Mouse (Mus musculus) lung, adult 2 months (tissue): ENCODE measurements at regions not wholly inside any gene's neighbourhood (a gene's known extent, or its start where the extent isn't known, plus 50 kb on each side); places are given as distances from the start of the nearest gene placed in this dataset.
A peak's percentile ranks its signal among the peaks of the same experiment; 100 is the strongest.

Experiments
- DNase-seq: peaks from one replicate; pipeline ENCODE4 v3.0.0; 2022
- H3K4me1 ChIP-seq: fragments of 200-500 bp; 2 replicates; pipeline ENCODE4 v1.6.1; 2011; ENCODE audit warnings: low read length; ENCODE audit not compliant: control insufficient read depth, insufficient read depth
- H3K4me3 ChIP-seq: fragments of 200-500 bp; replicated peaks from 2 replicates; pipeline ENCODE3; 2011; ENCODE audit warnings: low read depth, mild to moderate bottlenecking, control low read depth, low read length; ENCODE audit errors: extremely low read depth
- CTCF ChIP-seq: fragments of 200-500 bp; IDR thresholded peaks from 2 replicates; pipeline ENCODE4 v1.5.1; 2011; ENCODE audit warnings: mild to moderate bottlenecking, low read length, control low read depth; ENCODE audit not compliant: insufficient read depth
- POLR2A ChIP-seq: fragments of 200-500 bp; IDR thresholded peaks from 2 replicates; pipeline ENCODE4 v1.6.1; 2011; ENCODE audit warnings: low read depth, mild to moderate bottlenecking, control low read depth, low read length, borderline replicate concordance; ENCODE audit errors: extremely low read depth
- WGBS: fragments of 180-500 bp; shearing (Covaris S2); methylation state at CpG from one replicate; pipeline ENCODE4 v1.1.7; 2018; 5-methylcytosine and 5-hydroxymethylcytosine counted together

DNA sequence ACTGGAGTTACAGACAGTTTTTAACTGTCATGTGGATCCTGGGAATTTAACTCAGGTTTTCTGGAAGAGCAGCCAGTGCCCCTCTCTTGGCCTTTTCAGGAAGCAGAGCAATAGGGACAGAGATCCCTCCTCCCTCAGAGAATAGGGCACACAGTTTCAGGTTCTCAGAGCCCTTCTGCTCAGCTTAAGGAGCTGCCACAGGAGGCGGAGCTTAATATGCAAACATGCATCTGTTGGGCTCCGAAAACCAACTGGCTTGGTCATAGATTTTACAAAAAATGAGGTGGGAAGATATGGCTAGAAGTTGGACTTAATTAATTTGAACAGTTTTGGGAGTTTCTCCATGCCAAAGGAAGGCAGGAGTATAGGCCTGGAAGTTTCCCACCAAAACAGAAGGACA lies 61.9 kb upstream of the Znrf2 start:
- TF ChIP-seq CTCF = no peak
- no peak for TF ChIP-seq POLR2A
- WGBS = 81% methylated on average over 2 of the region's 2 CpGs
- no peak for DNase-seq
- Histone ChIP-seq H3K4me1 (peaks cover 12% of the 10 kb centered on the region), H3K4me3 (no peak overlapping the region)

DNA sequence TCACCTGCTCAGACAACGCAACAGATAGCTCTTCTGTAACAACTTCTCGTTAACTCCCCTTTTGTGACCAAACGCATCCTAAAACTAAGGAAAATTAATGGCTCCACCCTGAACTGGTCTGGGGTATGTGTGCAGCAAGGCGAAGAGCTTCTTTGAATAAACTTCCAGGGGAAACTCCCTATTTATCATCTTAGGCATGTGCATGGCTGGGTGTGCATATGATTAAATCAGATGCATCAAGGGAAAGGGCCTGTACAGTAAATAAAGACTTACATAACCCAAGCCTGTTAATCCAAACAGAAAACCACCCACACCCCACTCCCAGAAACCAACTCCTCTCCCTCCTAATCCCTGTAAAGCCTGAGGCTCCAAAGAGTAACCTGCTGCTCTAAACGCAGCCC lies 59.2 kb upstream of the Znrf2 start:
- TF ChIP-seq POLR2A (no peak), CTCF (no peak)
- Histone ChIP-seq H3K4me1 (peaks cover 8% of the 10 kb centered on the region), H3K4me3 (no peak overlapping the region)
- no peak for DNase-seq
- 41% methylated on average over 5 of the region's 5 CpGs for WGBS

DNA sequence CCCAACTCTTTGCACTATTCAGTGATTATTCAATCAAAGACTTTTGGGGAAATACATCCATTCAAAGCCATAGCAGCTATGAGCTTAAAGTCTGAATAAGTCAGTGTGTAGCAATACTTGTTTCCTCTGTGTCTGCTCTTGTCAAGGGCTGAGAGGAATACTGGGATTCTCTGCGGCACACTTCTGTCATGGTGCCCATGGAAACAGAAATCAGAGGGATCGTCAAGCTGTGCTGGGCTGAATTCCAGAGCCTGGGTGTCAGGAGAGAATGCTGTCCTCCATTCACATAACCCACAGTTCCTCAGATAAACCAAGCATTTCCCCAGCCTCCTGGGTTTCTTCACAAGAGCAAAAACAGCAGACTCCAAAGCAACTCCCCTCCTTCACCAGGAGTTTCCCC lies 58.6 kb upstream of the Znrf2 start:
- 29% methylated on average over 2 of the region's 2 CpGs for WGBS
- H3K4me3 ChIP-seq = no peak overlapping the region
- no peak for DNase-seq
- TF ChIP-seq POLR2A (no peak), CTCF (no peak)
- H3K4me1 ChIP-seq = peaks cover 8% of the 10 kb centered on the region

DNA sequence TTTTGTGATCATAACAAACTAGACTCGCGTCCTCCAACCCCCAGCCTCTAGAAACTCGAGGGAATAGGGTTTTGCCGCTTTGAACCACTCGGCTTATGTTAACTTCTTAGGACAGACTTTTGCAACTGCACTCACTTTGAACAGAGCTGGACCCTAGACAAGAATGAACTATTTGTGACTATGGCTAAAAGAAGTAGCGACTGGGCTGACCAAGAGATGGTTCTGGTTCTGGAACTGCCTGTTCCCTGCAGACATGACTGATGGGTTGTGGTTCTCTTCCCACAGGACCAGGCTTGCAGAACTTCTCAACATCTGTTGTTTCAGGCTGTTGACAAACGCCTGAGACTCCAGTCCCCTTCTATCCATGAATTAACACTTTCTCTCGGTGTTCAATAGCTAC lies 57.5 kb upstream of the Znrf2 start:
- 63% methylated on average over 8 of the region's 8 CpGs for WGBS
- TF ChIP-seq POLR2A = no peak
- no peak for TF ChIP-seq CTCF
- DNase-seq = no peak
- H3K4me1 ChIP-seq = peaks cover 8% of the 10 kb centered on the region
- no peak overlapping the region for H3K4me3 ChIP-seq

DNA sequence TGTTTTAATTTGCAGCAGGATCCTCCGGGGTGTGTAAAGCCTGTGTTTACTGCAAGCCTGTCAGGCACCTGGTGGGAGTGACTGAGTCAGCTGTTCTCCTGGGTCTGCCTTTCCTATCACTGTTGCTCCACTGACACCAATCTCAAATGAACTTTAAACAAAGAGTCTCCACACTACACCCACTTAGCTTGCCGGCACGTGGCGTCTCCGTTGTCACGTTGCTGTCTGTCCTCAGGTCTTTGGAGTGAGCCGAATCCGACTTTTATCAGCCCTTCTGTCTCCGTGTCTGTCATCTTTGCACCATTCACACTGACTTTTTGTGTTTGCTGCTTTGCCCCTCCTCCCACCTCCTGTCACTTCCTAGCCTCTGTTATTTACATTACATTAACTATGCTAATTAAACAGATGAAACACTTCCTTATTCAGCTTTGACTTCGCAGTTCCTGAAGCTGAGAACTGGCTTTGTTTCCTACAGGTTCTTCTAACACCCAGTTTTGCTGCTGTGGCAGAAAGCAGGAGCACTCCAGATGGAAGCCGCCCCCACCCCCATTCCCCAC lies 56.7 kb upstream of the Znrf2 start:
- no peak for DNase-seq
- peak overlapping the region; percentile 31 for H3K4me3 ChIP-seq
- TF ChIP-seq POLR2A (no peak), CTCF (no peak)
- 3% methylated on average over 11 of the region's 11 CpGs for WGBS
- peaks cover 8% of the 10 kb centered on the region for H3K4me1 ChIP-seq

DNA sequence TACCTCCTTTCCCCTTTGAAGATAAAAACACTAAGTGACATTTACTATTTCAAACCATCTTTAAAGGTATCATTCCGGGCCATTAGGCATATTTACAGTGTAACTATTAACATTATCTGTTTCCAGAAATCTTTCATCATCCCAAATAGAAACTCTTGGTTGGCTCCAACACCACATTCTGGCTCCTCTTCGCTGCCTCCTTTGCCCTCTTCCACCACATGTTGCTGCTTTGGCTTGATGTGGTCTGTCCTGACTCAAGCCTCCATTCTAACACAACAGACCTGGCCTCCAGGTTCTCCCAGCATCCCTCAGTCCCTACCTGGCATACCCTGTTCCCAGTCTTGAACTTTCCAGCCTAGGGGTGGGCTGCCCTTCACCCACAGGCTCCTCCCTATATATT lies 56.2 kb upstream of the Znrf2 start:
- Histone ChIP-seq H3K4me1 (peaks cover 8% of the 10 kb centered on the region), H3K4me3 (no peak overlapping the region)
- WGBS = 53% methylated on average over 2 of the region's 2 CpGs
- TF ChIP-seq POLR2A (no peak), CTCF (no peak)
- no peak for DNase-seq

DNA sequence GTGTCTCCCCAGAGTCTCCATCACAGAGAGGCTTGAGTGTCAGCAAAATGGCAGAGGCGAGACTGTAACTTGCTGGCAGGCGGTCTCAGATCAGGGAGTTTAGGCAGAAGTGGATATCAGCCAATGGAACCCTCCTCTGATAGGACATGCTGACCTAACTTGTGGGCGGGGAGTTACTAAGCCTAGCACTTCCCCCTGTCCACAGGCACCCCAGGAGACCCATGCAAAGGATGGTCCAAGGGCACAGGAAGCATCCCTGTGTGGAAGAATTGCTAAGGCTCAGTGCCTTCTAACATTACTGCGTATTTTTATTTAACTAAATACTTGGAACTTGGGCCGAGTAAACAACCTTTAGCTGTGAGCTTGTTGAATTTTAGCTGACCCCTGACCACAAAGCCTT lies 54.7 kb upstream of the Znrf2 start:
- TF ChIP-seq POLR2A = no peak
- TF ChIP-seq CTCF = no peak
- WGBS = 71% methylated on average over 5 of the region's 5 CpGs
- H3K4me1 ChIP-seq = peaks cover 8% of the 10 kb centered on the region
- no peak overlapping the region for H3K4me3 ChIP-seq
- DNase-seq = no peak

DNA sequence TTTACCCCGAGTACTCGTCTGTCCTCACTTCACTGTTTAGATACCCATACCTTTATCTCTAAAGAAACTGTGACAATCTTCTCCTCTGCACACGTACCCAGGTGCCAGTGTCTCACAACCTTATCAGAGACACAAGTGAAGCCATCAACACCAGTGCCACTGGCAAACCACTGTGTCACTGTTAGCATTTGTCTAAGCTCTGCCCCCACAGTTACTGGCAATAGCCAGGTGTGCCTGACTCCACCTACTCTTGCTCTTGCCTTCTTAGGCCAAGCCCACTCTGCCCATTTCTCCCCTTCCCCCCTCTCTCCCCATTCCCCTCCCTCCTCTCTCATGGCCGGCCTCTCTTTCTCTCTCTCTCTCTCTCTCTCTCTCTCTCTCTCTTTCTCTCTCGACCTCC lies 54.2 kb upstream of the Znrf2 start:
- no peak for TF ChIP-seq POLR2A
- TF ChIP-seq CTCF = no peak
- WGBS = 54% methylated on average over 5 of the region's 5 CpGs
- H3K4me3 ChIP-seq = no peak overlapping the region
- H3K4me1 ChIP-seq = peaks cover 6% of the 10 kb centered on the region
- DNase-seq = no peak

DNA sequence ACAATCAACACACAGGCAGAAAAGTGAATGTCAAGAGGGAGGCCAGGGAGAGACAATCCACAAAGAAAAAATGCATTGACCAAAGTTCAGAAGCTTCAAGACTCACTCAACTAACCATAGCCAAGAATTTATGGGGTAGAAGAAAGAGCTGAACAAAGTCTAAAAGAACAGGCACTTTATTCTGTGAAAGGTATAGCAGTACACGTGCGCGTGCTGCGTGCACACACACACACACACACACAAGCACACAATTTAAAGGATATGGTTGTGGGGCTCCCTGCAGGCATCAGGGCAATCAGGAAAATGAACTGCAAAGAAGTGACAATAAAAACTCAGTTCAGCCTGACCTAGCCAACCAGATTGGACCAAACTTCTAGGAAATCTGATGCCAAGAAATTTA lies 53.0 kb upstream of the Znrf2 start:
- WGBS = 94% methylated on average over 4 of the region's 4 CpGs
- TF ChIP-seq POLR2A = no peak
- no peak for TF ChIP-seq CTCF
- no peak for DNase-seq
- Histone ChIP-seq H3K4me1 (peaks cover 4% of the 10 kb centered on the region), H3K4me3 (no peak overlapping the region)

DNA sequence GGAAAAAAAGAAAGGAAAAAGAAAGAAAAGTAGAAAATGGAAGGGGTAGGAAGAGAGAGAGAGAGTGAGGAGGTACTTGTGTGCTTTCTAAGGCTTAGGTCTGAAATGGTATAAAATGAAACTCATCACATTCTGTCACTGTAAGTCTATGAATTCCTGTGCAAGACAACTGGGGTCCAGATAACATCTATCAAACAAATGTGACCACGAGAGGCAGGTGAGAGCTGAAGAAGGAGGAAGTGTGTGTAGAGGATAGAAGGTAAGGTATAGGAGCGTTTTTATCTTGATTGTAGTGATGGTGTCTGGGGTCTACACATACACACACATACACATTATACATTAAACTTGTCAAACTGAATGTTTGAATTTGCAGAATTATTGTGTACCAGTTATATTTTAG lies 51.0 kb upstream of the Znrf2 start:
- Histone ChIP-seq H3K4me1 (peaks cover 4% of the 10 kb centered on the region), H3K4me3 (no peak overlapping the region)
- WGBS = 78% methylated on average over 2 of the region's 2 CpGs
- DNase-seq = no peak
- TF ChIP-seq POLR2A (no peak), CTCF (no peak)

DNA sequence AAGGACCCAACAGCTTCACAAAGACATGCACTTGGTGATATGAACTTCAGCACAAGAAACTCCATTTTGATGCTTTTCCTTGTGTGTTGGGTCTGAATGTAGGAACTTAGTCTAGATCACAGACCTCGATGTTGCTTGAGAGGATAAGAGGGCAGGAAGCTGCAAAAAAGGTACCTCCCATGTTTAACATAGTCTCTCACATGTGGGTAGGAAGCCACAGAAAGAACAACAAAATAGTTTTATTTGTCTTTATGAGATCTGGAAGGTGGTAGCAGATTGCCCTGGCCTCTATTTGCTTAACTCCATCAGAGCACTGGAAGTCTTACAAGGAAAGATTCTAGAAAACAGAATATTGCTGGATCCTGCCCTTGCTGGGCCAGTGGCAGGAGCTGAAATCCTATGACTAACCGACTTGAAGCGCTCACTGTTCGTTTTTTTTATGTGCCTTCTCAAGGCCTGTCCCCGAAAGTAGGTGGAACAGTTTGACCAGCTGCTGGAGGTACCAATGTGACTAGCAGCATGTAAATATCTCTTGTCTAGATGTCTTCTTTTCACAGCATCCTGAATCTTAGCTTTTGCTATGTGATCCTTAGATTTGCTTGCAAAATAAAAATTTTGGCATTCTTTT lies 50.1 kb upstream of the Znrf2 start:
- TF ChIP-seq POLR2A (no peak), CTCF (no peak)
- no peak overlapping the region for H3K4me3 ChIP-seq
- DNase-seq = no peak
- H3K4me1 ChIP-seq = peaks cover 10% of the 10 kb centered on the region
- 71% methylated on average over 5 of the region's 5 CpGs for WGBS
